Mouse (Mus musculus) CD8-positive naive resting alpha-beta T cell, adult 2 months (primary cell): ENCODE measurements around the gene Mapk1ip1l.

Experiments
- DNase-seq, 2 experiments: peaks; one replicate each; pipeline ENCODE4 v3.0.0; 2022; ENCODE audit warnings: low read depth in 2 of 2, low spot score in 2 of 2

Gene Mapk1ip1l

GRCm38 (mm10) chr14:47354948-47355347 is 56.9 kb downstream of the Mapk1ip1l start:
- no peak for DNase-seq

DNA sequence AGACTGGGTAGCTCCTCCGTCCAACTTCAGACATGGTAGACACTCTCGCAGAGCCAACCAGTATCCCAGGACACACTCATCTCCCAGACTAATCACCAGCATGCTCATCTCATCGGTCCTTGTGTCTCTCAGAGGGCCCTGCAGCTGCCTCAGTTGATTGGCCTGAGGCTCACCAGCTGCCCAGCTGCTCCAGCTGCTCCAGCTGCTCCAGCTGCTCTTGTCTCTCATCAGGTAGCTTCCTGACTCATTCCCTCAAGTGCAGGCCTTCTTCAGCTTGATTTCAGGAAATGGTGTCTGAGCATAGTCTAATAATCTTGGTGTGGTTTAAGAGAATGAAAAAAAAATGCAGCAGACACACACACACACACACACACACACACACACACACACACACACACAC is 58.6 kb downstream of the Mapk1ip1l start:
- no peak for DNase-seq

GRCm38 (mm10) chr14:47359610-47360009 is 61.5 kb downstream of the Mapk1ip1l start:
- no peak for DNase-seq

GRCm38 (mm10) chr14:47361418-47361817 is 63.4 kb downstream of the Mapk1ip1l start:
- no peak for DNase-seq

- DNase-seq = no peak
Measured at GRCm38 (mm10) chr14:47361899-47362298, 63.8 kb downstream of the Mapk1ip1l start.

DNA sequence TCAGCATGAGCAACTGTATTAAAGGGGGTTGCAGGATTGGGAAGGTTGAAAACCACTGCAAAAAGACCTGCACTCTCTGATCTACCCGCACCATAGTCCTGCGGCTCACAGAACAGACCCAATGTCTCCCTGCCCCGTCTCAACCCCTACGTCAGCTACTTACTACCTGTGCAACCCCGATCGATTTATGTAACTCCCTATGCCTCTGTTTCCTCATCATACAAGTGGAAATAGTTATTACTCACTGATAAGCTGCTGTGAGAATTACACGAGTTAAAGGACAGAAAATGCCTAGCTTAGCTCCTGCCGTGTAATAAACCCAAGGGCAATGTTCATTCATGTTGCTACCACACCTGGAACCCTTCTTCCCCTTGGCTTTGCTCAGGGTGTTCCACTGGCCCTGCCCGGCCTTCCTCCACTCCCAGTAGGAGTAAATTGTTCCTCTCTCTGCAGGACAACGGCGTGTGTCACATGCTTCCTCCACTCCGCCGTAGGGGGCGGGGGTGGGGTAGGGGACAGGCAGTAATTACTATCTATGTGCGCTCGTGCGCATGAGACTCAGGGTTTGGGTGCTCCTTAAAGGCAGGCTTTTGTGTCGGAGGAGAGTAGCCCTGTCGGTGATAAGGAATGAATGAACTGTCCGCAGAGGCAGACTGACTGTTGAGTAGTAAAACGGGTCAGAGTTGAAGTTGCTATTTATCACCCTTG is 66.8 kb downstream of the Mapk1ip1l start:
- no peak for DNase-seq

- no peak for DNase-seq
Measured at GRCm38 (mm10) chr14:47366881-47367321, 68.8 kb downstream of the Mapk1ip1l start.

- no peak for DNase-seq
Measured at GRCm38 (mm10) chr14:47367461-47367860, 69.4 kb downstream of the Mapk1ip1l start, which contains the start of gene Lgals3. TSS of gene Lgals3 (plus strand) at chr14:47367751.

- no peak for DNase-seq
Measured at GRCm38 (mm10) chr14:47369741-47370140, 71.7 kb downstream of the Mapk1ip1l start.

- no peak for DNase-seq
Measured at GRCm38 (mm10) chr14:47370790-47371189, 72.7 kb downstream of the Mapk1ip1l start.

DNA sequence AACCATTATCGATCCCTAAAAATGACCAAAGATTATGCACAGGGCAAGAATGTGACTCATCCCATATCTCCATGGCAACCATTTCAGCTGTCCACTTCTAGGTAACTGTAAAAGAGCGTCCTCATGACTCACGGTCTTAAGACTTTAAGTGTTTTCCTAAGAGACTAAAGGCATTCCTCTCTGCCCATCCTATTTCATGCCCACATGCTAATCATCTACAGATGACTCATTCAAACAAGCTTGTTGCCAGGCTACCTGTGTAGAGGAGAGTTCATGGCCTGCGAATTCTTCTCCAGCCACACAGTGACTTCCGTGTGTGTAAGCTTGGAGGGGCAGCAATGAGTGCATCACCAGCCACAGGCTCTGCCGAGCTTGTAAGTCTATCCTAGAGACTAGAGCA is 73.6 kb downstream of the Mapk1ip1l start:
- DNase-seq = no peak
